Mouse (Mus musculus) gastrocnemius, postnatal 14 days (tissue): ENCODE measurements around the gene 2010111I01Rik. TPM values are rescaled to one million over a fixed set of nuclear protein-coding genes. Genes with fewer than 3 reads are reported as not detected.

Experiments
- microRNA-seq, 2 experiments: library from miRNA; unstranded; fragments of <30 nt; microRNA quantifications; one replicate each; pipeline ENCODE4 v1.2.0; 2021
- total RNA-seq, 2 experiments: library from RNA; stranded (reverse); gene quantifications; 2 replicates each; pipeline ENCODE4 v1.2.3; 2021

The 2010111I01Rik gene
- total RNA-seq, 2 experiments from 2014 or later = 54.1 to 54.3 TPM

Small RNA genes within 50 kb of the gene (microRNA-seq; reads per million reads assigned to microRNA genes)
- gene Mir23b (35,762 to 57,111 reads per million in 2 experiments), gene Mir24-1 (0 reads per million in 2 experiments), gene Mir27b (5,446 to 7,200 reads per million in 2 experiments), gene Mir3074-1 (0 reads per million in 2 experiments)

Other genes starting within 250 kb of the 2010111I01Rik start
- gene Platr25, start 204.2 kb upstream of the 2010111I01Rik start, total RNA-seq = 1 to 10 TPM; 2.9 to 3.6 TPM
- gene Gm5141, start 179.1 kb upstream of the 2010111I01Rik start, total RNA-seq = 1 to 10 TPM in 1 of 2 experiments, under 1 TPM in 1; 0.69 to 1.2 TPM
- 10 to 100 TPM; 63.5 to 77.7 TPM for gene Fbp2, start 106.5 kb upstream of the 2010111I01Rik start, total RNA-seq
- gene Fbp1, start 76.6 kb upstream of the 2010111I01Rik start, total RNA-seq = not detected